Mouse (Mus musculus): ENCODE measurements around the gene Sh3bgrl2.
"Not testable (repeated sequence)": the region's sequence is repeated elsewhere in the genome, so short reads cannot be mapped to it uniquely, and the experiment has no call there.

Gene Sh3bgrl2

DNA sequence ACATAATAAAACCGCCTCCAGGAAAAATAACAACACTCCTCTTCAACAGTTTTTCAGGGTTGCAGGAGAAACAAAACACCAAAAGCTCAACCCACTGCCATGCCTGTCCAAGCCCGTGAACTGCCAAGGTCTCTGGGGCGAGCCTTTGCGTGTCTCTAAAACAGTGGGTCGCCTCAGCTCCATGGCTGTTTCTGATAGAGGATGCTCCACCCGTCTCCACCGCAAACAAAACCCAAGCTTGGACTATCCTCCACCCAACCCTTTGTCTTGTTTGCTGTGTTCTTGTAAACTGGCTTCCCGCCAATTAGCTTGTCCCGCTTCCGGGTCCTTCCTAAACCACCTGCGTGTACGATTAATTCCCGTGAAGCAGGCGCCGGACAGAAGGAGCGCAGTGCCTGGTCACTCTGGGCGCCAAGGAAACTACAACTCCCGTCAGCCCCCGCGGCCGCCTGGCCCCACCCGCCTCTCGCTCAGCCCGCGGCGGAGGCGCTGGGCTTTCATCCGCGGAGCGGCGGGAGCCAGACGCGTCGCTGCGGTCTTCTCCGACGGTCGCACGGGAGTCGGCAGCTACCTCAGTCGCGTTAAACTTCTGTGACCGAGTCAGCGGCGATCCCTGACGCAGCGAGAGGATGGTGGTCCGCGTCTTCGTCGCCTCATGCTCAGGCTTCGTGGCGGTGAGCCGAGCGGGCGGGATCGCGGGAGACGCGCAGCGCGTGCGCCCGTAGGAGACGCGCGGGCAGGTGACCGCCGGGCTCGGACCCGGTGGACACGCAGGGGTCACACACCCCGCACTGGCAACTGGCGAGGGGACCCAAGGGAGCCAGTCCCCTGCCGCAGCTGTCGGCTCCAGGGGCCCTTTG, at the start of gene Sh3bgrl2:
Gene Sh3bgrl2 (plus strand): TSS at position 498 of the 860 bp plus-strand sequence.
- peak; percentile 45 for DNase-seq (ENCODE audit: low read depth, low spot score)

DNA sequence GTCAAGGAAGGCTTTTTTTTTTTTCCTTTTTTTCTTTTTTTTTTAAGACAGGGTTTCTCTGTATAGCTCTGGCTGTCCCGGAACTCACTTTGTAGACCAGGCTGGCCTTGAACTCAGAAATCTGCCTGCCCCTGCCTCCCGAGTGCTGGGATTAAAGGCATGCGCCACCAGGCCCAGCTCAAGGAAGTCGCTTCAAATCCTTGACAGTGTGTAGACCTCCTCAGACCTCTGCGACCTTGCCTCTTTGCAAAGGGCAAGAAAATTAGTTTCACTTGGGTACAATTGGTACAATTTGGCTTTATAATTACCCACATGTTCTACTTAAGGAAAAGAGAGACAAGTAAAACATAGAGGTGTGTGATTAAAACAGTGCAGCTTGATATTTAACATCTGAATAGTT, 29.0 kb upstream of the Sh3bgrl2 start:
- DNase-seq (ENCODE audit: low read depth, low spot score): not testable (repeated sequence)

DNA sequence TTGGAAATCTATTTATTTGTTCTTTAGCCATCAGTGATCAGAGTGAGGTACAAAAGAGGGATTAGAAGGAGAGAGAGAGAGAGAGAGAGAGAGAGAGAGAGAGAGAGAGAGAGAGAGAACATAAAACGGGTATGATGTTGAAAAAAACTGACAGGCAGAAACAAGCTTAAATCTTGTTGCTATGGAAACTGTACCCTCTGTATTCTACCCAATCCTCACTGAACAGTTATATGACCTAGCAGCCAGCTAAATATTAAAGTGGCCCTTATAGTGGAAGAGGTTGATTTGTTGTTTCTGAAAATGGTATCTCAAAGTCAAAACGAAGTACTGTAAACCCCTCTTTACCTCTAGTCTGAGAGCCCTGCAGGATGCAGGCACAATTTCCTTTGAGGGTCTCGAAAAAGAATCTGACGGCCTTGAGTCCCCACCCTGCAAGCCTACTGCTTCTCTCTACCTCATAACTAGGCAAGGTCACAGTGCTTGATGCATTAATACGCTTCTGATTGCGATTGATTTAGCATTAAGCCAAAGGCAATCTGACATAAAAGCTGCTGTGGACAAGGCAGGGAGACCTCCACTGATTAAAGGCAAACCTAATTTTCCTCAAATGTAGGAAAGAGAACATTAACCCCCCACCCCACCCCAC, 28.5 kb upstream of the Sh3bgrl2 start:
- DNase-seq (ENCODE audit: low read depth, low spot score): no peak

DNA sequence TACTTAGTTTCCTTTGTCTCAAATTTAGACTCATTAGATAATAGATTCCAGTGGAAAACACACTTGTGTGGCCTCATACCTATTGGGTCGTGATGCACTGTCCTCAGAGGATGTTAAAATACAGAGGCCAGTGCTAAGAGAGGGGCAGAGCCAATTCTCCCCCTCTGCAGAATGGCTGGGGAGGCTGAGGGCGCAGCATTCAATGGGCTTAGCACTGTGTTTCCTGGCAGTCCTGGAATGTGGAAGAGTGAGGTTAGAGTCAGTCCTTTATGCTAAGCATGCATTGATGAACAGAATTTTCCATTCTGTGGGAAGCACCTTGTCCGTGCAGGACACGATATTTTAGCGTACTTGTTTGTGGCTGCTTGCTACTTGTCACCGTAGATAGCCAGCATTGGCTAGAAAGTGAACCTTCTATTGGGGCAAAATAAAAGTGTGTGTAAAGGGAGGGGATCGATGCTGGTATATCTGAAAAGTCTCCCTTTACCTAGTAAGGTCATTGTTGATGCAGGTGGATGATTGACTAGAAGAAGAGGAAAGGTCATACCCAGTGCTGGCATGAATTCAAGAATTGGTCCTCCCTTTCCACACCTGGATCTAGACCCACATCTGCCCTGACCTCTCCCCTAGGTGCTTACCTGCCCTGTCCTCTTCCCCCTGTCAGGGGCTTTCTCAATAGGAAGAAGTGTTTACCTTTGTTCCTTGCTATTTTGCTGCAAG, 20.6 kb upstream of the Sh3bgrl2 start:
- DNase-seq (ENCODE audit: low read depth, low spot score): no peak

DNA sequence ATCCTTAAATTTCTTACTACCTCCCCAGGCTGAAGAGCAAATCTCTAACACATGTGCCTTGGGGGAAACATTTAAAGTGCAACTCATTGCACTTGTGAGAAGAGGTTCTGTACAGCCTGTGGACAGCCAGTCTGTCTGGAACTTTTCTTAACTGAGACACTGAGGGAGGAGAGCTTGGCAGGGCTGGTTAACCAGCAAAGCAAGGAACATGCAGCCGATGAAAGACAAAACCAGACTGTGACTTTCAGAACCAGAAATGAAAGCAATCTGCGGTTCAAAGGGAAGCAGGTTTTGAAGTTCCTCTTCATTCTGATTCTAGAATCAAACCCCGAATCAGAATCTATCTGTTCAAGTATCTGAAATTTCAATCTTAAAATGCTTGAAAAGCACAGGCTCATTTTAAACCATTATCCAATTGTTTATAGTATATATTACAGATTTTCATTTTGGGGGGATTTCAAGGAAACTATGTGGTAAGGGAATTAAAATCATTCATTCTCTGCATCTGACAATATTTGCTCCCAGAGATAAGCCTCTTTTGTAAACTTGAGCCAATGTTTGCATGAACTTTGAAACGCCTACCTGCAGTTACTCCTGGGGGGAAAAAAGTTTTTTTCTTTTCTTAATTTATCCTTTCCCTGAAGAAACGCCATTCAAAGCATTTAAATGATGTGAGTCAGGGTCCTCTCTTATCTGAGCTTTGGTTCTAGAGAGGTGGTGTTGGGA, 14.9 kb upstream of the Sh3bgrl2 start:
- DNase-seq (ENCODE audit: low read depth, low spot score): no peak

DNA sequence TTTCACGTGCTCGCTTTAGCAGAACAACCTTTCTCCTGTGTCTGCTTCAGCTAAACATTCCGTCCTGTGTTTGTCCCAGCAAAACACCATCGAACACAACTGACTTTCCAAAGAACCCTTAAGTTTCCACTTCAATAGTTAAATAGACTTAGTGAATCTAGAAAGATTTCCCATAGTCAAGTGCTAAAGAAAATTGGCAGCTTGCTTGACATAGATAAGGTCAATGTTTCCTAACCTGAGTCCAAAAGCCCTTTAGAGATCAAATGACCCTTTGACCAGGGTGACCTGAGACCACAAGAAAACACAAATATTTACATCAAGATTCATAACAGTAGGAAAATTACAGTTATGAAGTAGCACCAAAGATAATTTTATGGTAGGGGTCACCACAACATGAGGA, 11.2 kb upstream of the Sh3bgrl2 start:
- no peak for DNase-seq (ENCODE audit: low read depth, low spot score)

DNA sequence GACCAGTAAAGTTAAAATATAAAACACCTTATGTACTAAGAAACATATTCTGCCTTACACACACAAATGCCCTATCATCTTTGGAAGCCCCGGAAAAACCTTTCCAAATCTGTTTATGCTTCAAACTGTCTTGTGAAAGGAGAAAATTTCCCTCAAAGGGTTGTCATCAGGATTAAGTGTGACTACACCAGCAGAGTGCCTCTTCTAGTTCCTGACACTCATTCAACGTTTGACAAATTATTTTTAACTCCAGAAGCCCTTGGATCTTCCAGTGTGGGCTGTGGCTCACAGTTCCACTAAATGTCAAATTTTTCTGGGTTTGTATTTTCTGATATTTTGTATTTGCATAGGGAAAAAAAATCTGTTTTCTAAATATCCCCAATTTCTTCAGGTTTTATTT, 10.6 kb upstream of the Sh3bgrl2 start:
- no peak for DNase-seq (ENCODE audit: low read depth, low spot score)

DNA sequence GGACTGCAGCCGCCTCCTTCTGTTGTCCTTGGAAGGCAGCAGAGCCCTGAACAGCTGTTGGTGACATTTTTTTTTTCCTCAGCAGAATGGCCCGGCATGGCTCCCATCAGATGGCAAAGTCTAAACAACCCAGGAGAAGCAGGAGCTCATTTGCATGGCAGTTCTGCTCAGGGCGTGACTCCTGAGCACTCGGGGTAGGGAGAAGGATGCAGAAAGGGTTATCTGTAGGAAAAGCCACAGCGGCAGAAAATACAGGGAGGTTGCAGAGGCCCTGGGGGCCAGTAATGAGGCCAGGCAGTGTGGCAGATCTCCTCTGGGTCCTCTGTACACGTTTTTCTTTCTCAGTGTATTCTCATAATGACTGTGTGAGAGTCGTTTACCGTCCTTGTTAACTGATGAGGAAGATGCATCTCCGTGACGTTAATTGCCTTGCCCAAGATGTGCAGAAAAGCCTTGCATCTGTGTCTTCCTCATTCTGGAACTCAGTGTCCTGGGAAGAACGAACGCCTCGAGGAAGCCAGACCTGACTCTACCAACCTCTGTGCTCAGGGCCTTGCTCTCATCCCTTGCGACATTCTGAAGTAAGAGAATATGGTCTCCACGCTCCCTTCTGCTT, 10.1 kb upstream of the Sh3bgrl2 start:
- no peak for DNase-seq (ENCODE audit: low read depth, low spot score)

DNA sequence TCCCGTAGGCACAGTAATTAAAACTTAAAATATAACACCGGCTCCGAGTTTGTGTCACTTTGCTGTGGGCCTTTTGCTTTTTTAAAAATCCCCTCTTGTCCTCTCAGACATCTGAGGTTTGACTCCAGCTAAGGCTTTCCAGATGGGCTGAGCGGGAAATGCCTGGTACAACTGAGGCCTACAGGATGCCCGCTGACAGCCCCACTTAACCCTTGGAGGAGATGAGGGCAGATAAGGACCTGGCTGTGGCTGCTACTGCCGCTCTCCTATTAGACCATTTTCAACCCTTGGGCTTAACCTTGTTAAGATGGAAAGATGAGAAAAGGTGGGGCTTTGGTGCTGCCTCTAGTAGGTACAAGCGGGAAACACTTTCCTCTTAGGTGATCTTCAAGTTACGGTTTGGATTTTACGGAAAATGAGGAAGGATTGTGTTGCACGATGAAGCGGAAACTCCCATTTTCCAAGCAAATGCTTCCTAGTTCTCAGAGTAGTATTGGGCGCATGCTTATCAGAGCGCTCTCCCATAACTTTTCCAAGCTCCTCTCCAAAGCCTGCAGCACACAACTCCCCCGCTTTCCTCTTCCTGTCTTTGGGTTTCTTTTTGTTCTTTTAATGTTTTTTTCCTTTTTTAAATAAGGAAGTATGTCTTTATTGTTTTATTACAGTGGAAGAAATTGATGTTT, 8.2 kb upstream of the Sh3bgrl2 start:
- no peak for DNase-seq (ENCODE audit: low read depth, low spot score)

DNA sequence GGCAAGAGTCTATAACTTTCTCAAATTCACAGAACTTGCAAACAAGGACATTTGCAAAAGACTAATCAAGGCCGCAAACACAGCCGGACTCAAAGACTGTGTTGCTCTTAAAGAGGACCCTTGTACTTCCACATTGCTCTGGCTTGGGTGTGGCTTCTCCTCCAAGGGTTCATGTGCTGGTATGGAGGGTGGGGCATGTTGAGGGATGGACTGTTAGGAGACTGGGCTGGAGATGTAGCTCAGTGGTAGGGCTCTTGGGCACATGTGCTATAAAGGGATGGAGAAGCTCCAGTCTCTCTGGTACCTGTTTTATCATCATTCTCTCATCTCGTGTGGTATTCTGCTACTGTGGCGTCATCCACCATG, 7.7 kb upstream of the Sh3bgrl2 start:
- DNase-seq (ENCODE audit: low read depth, low spot score): no peak

DNA sequence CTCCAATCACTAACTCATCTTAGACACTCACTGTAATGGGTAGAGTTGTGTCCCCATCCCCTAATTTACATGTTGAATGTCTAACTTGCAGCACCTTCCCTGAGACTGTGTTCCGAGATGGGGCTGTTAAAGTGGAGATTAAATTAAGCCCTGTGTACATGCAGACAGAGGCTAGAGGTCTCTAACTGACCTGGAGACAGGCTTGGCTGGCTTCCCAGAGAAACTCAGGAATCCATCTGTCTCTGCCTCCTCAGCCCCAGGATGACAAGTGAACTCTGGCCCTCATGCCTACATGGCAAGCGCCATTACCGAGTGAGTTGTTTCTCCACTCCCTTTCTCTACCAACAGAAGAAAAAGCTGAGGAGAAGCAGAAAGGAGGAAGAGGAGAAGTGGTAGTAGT, 7.2 kb upstream of the Sh3bgrl2 start:
- no peak for DNase-seq (ENCODE audit: low read depth, low spot score)

DNA sequence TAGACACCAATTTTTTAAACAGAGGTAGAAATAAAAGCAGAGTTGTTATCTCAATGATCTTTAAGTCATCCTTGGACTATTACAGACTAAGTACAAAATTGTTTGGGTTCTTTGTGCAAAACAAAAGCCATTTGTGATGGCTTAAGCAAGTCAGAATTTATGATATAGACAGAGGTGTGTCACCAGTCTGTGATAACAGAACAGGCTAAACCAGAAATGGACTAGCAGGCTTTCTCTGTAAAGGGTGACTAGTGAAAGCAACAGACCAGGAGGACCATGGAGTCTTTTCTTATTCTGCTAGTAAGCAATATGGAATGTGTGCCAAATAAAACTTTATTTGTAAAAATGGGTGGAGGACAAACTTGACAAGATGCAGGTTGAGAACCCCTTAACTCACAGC, 2.9 kb upstream of the Sh3bgrl2 start:
- DNase-seq (ENCODE audit: low read depth, low spot score): no peak

DNA sequence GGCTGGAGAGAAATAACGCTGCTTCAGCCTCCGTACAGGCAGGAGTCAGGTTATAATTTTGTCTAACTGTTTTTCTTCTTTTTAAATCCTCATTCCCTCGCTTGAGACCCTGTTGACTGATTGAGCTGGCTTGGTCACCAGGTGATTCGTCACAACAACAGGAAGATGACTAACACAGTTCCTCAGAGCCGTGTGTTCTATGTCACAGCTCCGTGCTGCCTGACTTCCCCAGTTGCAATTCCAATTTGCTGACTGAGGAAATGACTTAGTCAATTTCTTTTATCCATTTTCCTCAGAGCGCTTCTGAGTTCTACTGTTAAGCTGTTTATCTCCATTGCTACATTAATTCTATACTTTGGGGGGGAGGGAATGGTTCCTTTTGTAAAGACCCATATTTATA, 1.8 kb upstream of the Sh3bgrl2 start:
- DNase-seq (ENCODE audit: low read depth, low spot score): no peak

DNA sequence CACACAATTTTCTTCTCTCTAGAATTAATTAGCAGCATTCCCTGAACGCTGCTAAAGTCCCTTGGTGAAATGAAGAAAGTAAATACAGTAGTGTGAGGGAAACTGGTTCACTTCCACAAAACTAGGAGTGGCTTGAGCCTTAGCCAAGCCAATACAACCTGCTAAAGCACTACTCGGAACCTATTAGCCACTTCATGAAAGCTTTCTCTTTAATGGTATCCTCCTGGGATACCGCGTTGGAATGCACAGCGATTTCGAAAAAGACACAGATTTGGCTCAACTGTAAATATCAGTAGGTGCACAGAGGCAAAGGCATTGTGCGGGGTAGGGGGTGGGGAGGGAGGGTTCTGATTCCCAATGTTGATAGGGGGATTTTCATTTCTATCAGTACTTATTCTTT, 898 bp upstream of the Sh3bgrl2 start:
- DNase-seq (ENCODE audit: low read depth, low spot score): no peak

DNA sequence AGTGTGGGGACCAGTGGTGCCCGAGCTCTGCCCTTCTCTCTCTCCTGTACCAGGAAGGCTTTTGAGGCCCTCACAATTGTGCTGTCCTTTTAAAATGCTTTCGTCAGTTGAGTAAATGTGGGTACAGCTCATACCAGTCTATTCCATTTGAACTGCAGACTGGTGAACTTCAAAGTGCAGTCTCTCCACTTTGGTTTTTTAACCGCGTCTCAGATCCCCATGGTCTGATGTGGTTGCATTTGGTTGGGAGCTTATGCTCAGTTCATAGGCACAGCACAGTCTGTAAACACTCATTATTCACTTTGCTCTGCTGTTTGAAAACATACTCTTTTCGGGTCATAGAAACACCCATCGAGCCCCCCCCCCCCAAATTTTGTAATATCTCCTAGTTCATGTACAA, 1.7 kb downstream of the Sh3bgrl2 start:
- DNase-seq (ENCODE audit: low read depth, low spot score): no peak

DNA sequence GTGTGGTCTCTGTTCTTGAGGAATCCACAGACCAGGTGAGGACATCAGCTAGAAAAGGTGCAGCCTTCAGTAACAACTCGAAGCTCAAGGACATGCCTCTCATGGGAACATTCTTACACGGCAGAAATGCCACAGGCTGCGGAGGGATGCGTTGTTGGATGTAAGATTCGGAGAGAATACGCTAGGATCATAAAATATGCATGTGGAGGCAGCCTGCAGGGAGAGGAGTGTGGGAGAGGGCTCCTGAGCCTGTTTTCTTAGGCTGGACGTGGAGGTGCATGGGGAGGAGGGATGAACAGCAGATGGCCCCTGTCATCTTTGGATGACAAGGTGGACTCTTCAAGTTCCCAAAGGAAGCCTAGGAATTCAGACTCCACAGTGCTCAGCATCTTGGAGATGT, 3.0 kb downstream of the Sh3bgrl2 start:
- DNase-seq (ENCODE audit: low read depth, low spot score): no peak

DNA sequence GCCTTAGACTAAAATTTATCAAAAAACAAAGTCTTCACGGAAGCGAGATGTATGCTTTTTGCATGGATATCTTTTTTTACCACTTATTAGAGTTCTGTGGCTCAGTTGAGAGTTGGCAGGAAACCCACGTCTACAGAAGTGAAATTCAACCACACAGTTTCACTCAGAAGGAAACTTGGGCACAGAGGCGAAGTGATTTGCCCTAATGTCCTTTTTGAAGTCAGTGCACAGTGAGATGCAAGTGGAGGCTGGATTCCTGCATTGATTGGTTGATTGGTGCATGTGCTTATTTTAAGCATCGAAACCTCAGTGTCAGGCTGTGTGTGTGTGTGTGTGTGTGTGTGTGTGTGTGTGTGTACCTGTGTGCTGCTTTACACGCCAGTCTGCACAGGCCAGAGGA, 3.5 kb downstream of the Sh3bgrl2 start:
- DNase-seq (ENCODE audit: low read depth, low spot score): no peak

DNA sequence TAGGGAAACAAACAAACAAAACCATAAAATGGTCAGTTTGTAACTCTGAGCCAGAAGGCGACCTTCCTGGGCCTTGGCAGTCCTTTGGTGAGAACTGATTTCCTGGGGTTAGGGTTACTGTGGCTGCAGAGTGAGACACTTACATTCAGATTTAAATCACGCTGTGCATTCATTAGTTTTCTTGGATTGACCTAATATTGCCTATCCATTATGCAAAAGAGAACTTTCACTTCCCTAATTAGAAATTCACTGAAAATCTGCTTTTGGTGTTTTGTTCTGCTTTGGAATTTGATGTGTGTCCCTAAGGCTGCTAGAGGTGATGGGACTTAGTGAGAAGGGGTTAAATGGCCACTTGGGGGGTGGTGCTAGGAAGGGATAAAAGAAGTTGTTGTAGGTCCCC, 7.5 kb downstream of the Sh3bgrl2 start:
- no peak for DNase-seq (ENCODE audit: low read depth, low spot score)

DNA sequence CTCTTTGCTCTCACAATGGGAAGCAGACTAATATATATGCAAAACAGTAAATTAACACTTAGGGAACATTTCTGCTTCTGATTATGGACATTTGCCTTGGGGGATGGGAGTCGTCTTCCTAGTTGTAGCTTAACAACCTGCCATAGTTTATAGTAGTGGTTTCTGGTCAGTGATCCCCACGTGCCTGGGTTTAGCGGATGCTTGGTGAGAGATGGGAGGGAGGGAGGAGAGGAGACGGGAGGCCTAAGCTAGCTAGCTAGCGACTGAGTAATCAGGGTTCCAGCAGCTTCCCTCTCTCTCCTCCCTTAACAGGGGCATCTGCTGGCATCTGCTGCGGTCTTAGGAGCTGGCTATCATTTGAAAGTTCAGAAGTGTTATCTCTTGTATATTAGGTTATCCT, 8.1 kb downstream of the Sh3bgrl2 start:
- no peak for DNase-seq (ENCODE audit: low read depth, low spot score)

DNA sequence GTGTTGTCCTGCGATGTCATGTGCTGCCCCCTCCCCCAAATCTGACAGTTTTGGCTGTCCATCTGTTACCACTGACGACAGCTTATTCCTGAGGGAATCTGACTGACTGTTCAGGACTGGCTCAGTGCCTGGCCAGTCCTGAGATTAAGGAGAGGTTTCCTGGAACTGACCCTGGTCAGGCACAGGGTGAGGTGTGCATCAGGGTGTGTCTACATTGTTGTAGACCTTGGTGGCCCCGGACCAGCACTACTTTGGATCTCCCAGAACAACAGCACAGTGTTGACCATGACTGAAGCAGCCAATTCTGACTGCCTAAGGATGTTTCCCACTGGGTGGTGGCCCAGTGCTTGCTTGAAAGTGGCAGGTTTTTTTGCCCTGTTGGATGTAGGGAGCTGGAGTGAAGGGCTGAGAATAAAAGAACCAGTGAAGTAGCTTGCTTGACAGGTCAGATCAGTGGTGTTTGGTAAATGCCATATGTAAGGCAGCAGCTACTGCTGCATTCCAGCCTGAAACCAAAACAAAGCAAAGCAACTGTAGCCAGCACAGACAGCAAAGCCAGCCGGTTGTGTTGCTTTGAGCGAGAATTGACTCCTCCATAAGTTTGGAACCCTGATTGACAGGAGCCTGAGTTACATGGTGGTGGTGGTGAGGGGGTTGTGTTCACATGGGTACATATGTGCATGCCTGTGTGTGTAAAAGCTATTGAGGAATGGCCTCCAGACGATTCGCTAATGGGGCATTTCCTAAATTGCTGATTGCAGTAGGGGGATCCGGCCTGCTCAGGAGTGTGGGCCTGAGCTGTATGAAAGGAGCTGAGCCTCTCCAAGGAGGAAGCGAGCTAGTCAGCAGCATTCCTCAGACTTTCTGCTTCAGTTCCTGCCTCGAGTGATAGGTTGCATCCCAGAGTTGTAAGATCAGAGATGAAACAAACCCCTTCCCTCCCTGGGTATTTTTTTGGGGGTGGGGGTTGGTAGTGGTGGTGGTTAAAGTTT, 8.9 kb downstream of the Sh3bgrl2 start:
- DNase-seq (ENCODE audit: low read depth, low spot score): no peak

Measured in c-Kit-negative CD71-positive TER-119-positive erythroid progenitor cells, embryonic 14.5 days (primary cell).